Mouse (Mus musculus) stomach, embryonic 15.5 days (tissue): Measurements from ENCODE around the gene Gpr108. TPM values are rescaled to one million over a fixed set of nuclear protein-coding genes. Genes with fewer than 3 reads are reported as not detected.
"Not testable (repeated sequence)": the region's sequence is repeated elsewhere in the genome, so short reads cannot be mapped to it uniquely, and the experiment has no call there.

ENCODE experiments used
- ATAC-seq: fragments of 200-750 bp; cut with Nextera tagmentation; 2 replicates; pipeline ENCODE4 v1.8.0; 2017; ENCODE audit warnings: low read depth, moderate number of reproducible peaks, moderate TSS enrichment; ENCODE audit not compliant: insufficient read depth, low FRiP score
- H3K27ac ChIP-seq: fragments of 300-500 bp; sonication (generic); 2 replicates; pipeline ENCODE4 v1.5.1; 2015; ENCODE audit warnings: mild to moderate bottlenecking, inconsistent platforms
- H3K27me3 ChIP-seq: fragments of 300-500 bp; sonication (generic); replicated peaks from 2 replicates; pipeline ENCODE4 v1.6.1; 2015; ENCODE audit warnings: inconsistent platforms
- H3K36me3 ChIP-seq: fragments of 300-500 bp; sonication (generic); 2 replicates; pipeline ENCODE4 v1.6.1; 2015; ENCODE audit warnings: inconsistent platforms
- H3K4me1 ChIP-seq: fragments of 300-500 bp; sonication (generic); 2 replicates; pipeline ENCODE4 v1.6.1; 2015; ENCODE audit warnings: inconsistent platforms
- H3K4me2 ChIP-seq: fragments of 300-500 bp; sonication (generic); 2 replicates; pipeline ENCODE4 v1.6.1; 2015; ENCODE audit warnings: mild to moderate bottlenecking, inconsistent platforms
- H3K4me3 ChIP-seq: fragments of 300-500 bp; sonication (generic); replicated peaks from 2 replicates; pipeline ENCODE4 v1.5.1; 2015; ENCODE audit warnings: inconsistent platforms
- H3K9ac ChIP-seq: fragments of 300-500 bp; sonication (generic); 2 replicates; pipeline ENCODE4 v1.6.1; 2015; ENCODE audit warnings: inconsistent platforms
- H3K9me3 ChIP-seq: fragments of 300-500 bp; sonication (generic); 2 replicates; pipeline ENCODE4 v1.6.1; 2016; ENCODE audit warnings: inconsistent platforms
- WGBS: fragments of 180-500 bp; shearing (Covaris S2); methylation state at CpG from one replicate; pipeline ENCODE4 v1.1.7; 2015; 5-methylcytosine and 5-hydroxymethylcytosine counted together
- polyA plus RNA-seq: library from polyadenylated mRNA; unstranded; fragments of >200 nt; fragmentation: Nextera tagmentation; extraction: Ambion mirVana; gene quantifications from 2 replicates; pipeline ENCODE4 v1.2.1, GENCODE M21; 2015

The Gpr108 gene
- polyA plus RNA-seq, 1 experiment from 2014 or later: 41.4 TPM

DNA sequence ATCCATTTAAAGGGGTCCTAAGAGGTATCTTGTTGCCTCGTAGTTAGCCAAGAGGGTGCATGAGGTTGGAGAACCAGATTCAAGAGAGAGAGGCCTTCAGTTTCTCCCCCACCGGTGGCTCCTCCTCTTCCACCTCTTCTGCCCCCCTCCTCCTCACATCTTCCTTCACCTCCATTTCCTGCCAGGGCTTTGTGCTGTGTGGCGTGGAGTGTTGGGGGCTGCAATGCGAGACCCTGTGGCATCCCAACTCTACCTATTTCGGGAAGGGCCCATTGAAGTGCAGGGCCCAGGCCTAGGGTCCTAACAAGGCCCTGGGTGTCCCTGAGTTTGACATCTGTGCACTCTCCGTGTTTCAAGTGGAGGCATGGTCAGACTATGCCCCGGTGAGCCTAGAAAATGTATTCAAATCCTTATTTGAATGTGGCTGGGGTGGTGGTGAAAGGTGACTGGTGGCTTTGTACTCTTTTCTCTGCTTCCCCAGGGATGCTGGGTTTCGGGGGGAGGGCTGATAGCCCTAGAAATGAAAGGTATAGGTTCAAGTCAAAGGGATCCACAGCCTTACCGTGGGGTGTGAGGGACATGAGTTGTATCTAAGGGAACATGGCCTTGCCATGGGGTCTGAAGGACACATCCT lies 31.5 kb upstream of the Gpr108 start:
- Histone ChIP-seq H3K27me3 (no peaks in the 10 kb centered on the region), H3K9me3 (no peaks in the 10 kb centered on the region), H3K4me3 (peak overlapping the region; percentile 2; the same call in 1 of the 2 replicates), H3K4me2 (no peak overlapping the region), H3K36me3 (no peaks in the 10 kb centered on the region), H3K27ac (no peak overlapping the region), H3K4me1 (peaks cover 5% of the 10 kb centered on the region), H3K9ac (no peak overlapping the region)
- 48% methylated on average over 9 of the region's 9 CpGs for WGBS
- ATAC-seq: no peak

DNA sequence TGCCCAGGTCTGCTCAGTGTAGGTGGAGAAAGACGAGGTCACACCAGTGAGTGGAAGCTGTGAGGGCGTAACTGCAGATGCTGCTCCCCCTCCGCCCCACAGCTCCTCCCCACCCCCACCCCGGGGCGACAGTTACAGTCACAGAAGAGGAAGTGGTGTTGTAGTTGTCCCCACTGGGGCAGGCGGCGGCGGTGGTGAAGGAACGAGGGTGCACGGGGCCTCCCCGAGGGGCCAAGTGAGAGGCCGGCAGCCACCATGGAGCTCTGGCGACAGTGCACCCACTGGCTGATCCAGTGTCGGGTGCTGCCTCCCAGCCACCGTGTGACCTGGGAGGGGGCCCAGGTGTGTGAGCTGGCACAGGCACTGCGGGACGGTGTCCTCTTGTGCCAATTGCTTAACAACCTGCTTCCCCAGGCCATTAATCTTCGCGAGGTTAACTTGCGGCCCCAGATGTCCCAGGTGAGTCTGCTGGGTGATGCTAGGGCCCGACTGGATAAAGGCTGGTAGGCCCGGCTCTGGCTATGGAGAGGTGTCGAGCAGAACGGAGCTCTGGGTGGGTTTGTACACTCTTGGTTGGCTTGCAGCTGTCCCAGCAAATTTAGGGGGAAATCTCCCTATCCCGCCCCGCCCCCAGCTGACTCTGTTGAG lies 30.8 kb upstream of the Gpr108 start, which contains the start of gene Vav1:
Gene Vav1 (plus strand): TSS at position 158 of the 648 bp plus-strand sequence.
- 46% methylated on average over 26 of the region's 26 CpGs for WGBS
- peak within 1 kb of the TSS; percentile 10; the same call in 1 of the 2 replicates for H3K4me2 ChIP-seq
- H3K4me3 ChIP-seq: peak within 1 kb of the TSS; percentile 2; the same call in 1 of the 2 replicates
- H3K4me1 ChIP-seq: peaks cover 8% of the 10 kb centered on the region
- H3K27me3 ChIP-seq: no peaks in the 10 kb centered on the region
- H3K27ac ChIP-seq: no peak within 1 kb of the TSS
- no peak within 1 kb of the TSS for H3K9ac ChIP-seq
- no peaks in the 10 kb centered on the region for H3K9me3 ChIP-seq
- H3K36me3 ChIP-seq: no peaks in the 10 kb centered on the region
- ATAC-seq: no peak

DNA sequence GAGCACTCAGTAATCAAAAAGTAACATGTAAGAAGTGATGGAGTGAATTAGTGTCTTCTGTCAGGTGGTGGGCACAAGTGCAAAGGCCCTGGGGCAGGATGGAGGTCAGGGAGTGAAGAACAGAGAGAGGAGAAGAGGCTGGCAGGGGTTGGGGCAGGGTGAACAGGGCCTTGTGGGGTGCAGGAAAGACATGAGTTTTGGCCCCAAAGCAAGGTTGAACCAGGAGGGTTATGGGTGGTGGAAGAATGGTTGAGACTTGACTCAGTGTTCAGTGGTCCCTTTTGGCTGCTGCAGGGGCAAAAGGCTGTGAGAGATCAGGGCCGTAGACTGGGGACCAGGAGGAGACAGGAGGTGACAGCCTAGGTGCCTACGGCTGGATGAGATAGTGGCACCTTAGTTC lies 30.3 kb upstream of the Gpr108 start:
- peak overlapping the region; percentile 10; the same call in 1 of the 2 replicates for H3K4me2 ChIP-seq
- peaks cover 8% of the 10 kb centered on the region for H3K4me1 ChIP-seq
- H3K9me3 ChIP-seq: no peaks in the 10 kb centered on the region

DNA sequence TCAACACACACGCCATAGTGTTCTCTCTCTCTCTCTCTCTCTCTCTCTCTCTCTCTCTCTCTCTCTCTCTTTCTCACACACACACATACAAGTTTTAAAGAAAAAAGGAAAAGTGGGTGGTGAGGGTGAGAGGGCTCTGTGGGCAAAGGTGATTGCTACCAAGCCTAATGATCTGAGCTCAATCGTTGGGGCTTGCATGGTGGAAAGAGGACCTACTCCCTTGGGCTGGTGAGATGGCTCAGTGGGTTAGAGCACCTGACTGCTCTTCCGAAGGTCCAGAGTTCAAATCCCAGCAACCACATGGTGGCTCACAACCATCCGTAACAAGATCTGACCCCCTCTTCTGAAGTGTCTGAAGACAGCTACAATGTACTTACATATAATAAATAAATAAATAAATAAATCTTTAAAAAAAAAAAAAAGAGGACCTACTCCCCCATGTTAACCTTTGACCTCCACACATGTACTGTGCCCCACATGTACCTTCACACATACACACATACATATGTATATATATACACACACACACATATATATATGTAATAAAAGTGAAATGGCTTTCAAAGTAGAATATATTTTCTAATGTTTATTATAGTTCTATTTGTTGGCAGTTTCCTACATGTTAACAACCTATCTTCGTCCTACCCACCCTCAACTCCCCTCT lies 29.5 kb upstream of the Gpr108 start:
- not testable (repeated sequence) for H3K4me1 ChIP-seq, H3K4me3 ChIP-seq, H3K4me2 ChIP-seq, H3K9ac ChIP-seq, H3K36me3 ChIP-seq, H3K27ac ChIP-seq, H3K9me3 ChIP-seq, H3K27me3 ChIP-seq, ATAC-seq
- WGBS: 80% methylated on average over 5 of the region's 5 CpGs

More for the DNA sequence above, 30.3 kb upstream of the Gpr108 start:
- ATAC-seq: no peak
- H3K36me3 ChIP-seq: no peaks in the 10 kb centered on the region
- H3K9ac ChIP-seq: no peak overlapping the region
- no peak overlapping the region for H3K27ac ChIP-seq
- 58% methylated on average over 2 of the region's 2 CpGs for WGBS
- H3K27me3 ChIP-seq: no peaks in the 10 kb centered on the region
- H3K4me3 ChIP-seq: no peak overlapping the region

DNA sequence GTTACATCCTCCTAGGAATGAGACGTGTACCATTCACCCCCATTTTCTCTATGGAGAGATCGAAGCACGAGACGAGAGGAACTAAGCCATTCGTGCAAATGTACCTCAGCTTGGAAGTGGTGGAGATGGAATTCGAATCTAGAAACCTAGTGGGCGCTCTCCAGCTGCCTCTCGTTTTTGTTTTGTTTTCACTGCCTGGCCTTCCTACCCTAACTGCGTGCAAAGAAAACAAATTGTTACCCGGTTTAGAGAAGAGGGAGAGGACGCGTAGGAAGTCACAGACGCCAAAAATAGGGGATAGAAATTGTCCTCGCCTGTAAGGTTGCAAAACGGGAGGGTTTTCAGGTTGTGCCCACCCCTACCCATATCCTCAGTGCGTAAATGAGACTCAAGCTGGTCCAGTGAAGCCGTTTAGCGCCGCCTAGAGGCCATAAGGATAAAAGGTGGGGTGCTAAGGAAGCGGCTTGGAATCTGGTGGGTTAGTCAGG lies 28.4 kb upstream of the Gpr108 start:
- H3K4me3 ChIP-seq: peak overlapping the region; percentile 56
- H3K4me1 ChIP-seq: peaks cover 8% of the 10 kb centered on the region
- no peaks in the 10 kb centered on the region for H3K27me3 ChIP-seq
- H3K36me3 ChIP-seq: no peaks in the 10 kb centered on the region
- peak overlapping the region; percentile 86 for H3K4me2 ChIP-seq
- under 1% methylated on average over 20 of the region's 20 CpGs for WGBS
- H3K9ac ChIP-seq: no peak overlapping the region
- 0 out of 2 replicates have a peak overlapping the region, but pooled peaks have one; percentile 33 for H3K27ac ChIP-seq
- ATAC-seq: 0 out of 2 replicates have a peak, but pooled peaks have one; percentile 50
- no peaks in the 10 kb centered on the region for H3K9me3 ChIP-seq

DNA sequence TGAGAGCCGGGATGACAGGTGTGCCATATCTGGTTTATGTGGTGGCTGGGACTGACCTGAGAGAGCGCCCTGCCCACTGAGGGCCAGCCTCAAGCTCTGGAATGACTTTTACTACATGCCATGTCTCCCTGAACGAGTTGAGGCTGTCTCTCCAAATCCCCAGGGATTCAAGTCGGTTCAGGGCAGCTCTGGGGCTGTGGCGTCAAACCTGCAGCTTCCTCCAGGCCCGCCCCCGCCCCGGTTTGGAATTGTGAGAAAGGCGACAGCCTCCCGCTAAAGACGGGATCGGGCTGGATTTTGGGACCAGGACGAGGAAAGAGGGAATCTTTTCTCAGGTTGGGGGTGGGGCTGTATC lies 27.7 kb upstream of the Gpr108 start:
- H3K9me3 ChIP-seq: no peaks in the 10 kb centered on the region
- under 1% methylated on average over 13 of the region's 13 CpGs for WGBS
- H3K27ac ChIP-seq: 0 out of 2 replicates have a peak overlapping the region, but pooled peaks have one; percentile 3
- no peak overlapping the region for H3K9ac ChIP-seq
- no peaks in the 10 kb centered on the region for H3K36me3 ChIP-seq
- ATAC-seq: 0 out of 2 replicates have a peak, but pooled peaks have one; percentile 3
- peak overlapping the region; percentile 56 for H3K4me3 ChIP-seq
- H3K4me1 ChIP-seq: peaks cover 8% of the 10 kb centered on the region
- no peaks in the 10 kb centered on the region for H3K27me3 ChIP-seq
- peak overlapping the region; percentile 86 for H3K4me2 ChIP-seq

DNA sequence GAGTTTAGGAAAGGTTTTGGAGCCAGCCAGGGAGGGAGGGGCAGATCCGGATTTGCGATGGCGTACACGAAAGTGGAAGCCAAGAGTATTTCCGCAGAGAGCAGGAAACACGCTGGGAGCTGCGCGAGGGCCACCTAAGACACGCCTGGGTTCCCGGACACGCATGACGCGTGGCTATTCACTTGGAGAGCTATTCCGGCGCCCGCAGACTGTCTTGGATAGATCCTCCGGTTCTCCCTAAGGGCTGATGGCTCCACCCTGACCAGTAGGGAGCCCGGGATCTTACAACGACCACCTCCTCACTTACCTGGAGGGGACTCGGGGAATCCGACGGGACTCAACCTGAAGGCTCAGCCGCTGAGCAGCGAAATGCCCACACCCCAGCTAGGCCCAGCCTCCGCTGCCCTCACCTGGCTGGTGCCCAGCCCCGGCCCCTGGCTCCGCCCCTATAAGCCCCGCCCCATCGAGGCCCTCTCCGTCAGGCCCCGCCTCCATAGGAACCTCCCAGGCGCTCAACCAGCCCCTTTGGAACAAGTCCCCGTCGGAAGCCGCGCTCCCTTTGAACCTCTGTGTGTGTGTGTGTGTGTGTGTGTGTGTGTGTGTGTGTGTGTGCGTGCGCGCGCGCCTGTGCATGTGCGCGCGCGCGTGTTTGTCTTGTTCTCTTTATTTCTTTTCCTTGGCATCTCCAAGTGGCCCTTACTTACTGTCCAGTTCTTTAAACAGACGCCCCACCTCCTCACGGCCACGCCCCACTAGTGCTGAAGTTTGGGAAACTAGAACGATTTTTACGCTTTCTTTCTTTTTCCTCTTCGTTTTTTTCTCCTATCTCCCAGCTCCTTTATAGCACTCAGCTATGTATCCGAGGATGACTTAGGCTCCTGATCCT lies 27.1 kb upstream of the Gpr108 start:
- Histone ChIP-seq H3K27ac (peak overlapping the region; percentile 63), H3K9me3 (no peaks in the 10 kb centered on the region), H3K4me3 (peak overlapping the region; percentile 56), H3K4me2 (peak overlapping the region; percentile 86), H3K9ac (peak overlapping the region; percentile 41), H3K36me3 (no peaks in the 10 kb centered on the region), H3K27me3 (no peaks in the 10 kb centered on the region), H3K4me1 (peaks cover 8% of the 10 kb centered on the region)
- under 1% methylated on average over 53 of the region's 53 CpGs for WGBS
- peak; percentile 82 for ATAC-seq

DNA sequence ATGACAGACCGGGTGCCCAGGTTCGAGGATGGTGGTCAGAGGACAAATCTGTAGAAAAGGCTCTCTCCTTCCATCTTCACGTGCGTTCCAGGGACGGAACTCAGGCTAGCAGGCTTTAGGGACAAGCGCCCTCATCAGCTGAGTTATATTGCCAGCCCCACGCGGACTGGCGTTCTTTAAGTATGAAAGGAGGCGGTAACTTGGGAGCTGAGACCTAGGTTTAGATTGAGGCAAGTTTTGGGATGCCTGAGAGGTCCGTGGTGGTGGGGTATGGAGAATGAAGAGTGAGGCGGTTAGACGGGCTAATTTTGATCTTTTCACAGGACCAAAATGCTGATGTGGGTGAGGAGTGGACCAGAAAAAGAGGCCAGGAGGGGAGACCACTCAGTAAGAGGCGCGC lies 26.4 kb upstream of the Gpr108 start:
- Histone ChIP-seq H3K9me3 (no peaks in the 10 kb centered on the region), H3K27me3 (no peaks in the 10 kb centered on the region), H3K4me3 (peak overlapping the region; percentile 56), H3K36me3 (no peaks in the 10 kb centered on the region), H3K4me1 (peaks cover 8% of the 10 kb centered on the region), H3K9ac (peak overlapping the region; percentile 41), H3K27ac (peak overlapping the region; percentile 63), H3K4me2 (peak overlapping the region; percentile 86)
- no peak for ATAC-seq
- WGBS: 5% methylated on average over 15 of the region's 15 CpGs

DNA sequence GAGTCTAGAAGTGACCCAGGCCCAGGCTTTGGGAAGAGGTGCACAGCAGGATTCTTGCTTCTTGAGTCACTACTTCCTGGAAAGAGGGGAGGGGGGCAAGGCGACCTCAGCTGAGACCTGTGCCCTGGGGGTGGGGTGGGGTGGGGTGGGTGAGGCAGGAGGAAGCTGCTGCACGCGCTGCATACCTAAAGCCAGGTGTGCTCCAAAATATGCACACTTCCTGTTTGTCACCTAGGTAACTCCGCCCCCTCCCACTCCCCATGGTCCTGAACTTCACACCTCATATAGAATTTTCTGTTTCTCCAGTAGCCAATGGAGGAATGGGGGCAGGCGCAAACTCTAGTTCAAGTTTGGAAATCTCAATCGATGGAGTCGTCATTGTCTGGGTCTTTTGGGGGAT lies 25.6 kb upstream of the Gpr108 start:
- Histone ChIP-seq H3K27me3 (no peaks in the 10 kb centered on the region), H3K4me3 (no peak overlapping the region), H3K27ac (no peak overlapping the region), H3K9ac (no peak overlapping the region), H3K4me2 (no peak overlapping the region), H3K9me3 (no peaks in the 10 kb centered on the region), H3K36me3 (no peaks in the 10 kb centered on the region), H3K4me1 (peaks cover 8% of the 10 kb centered on the region)
- ATAC-seq: no peak
- WGBS: 28% methylated on average over 7 of the region's 7 CpGs

DNA sequence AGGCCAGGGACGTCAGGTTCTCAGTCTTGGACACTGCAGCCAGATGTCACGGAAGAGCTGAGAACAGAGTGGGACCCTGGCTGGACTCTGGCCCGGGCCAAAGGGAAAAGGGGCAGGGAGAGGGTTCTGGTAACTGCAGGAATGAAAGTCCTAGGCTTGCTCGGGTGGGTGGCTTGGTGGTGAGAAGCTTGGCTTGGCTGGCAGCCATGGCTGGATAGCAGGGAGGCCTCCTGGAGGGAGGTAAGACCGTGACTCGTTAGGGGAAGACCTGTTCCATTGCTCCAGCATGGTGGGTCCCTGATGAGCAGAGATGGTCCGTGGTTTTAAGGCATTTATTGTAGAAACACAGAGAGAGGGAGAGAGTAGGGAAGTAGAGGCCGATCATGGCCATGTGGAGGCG lies 23.1 kb upstream of the Gpr108 start:
- Histone ChIP-seq H3K27me3 (no peaks in the 10 kb centered on the region), H3K4me2 (no peak overlapping the region), H3K27ac (no peak overlapping the region), H3K4me1 (peaks cover 8% of the 10 kb centered on the region), H3K36me3 (no peaks in the 10 kb centered on the region), H3K9ac (no peak overlapping the region), H3K4me3 (no peak overlapping the region), H3K9me3 (no peaks in the 10 kb centered on the region)
- ATAC-seq: no peak
- WGBS: 60% methylated on average over 7 of the region's 9 CpGs

DNA sequence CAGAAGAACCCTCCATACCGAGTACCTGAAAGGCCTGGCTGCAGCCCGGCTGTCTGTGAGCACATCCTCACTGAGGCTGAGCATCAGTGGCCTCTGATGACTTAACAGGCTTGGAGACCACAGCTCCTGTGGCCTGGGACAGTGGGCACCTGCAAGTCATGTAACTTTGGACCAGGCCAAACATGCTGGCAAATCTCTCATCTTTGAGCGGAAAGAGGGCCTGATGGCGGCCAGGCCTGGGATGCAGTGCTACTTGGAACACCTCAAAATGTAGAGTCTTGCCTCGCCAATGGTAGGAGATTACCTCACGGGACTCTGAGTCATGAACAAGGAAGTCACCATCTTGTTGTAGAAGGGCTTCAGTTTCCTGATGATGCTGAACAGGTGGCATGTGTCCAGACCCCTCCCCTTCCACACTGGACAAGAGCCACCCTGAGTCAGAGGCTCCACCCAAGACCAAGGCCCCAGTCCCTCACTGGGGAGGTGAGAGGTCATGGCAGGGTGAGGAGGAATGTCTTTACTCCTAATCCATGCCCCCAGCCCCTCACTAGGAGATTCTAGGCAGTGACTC lies 19.4 kb upstream of the Gpr108 start:
- no peak overlapping the region for H3K4me3 ChIP-seq
- WGBS: 81% methylated on average over 6 of the region's 6 CpGs
- no peak overlapping the region for H3K9ac ChIP-seq
- H3K36me3 ChIP-seq: no peaks in the 10 kb centered on the region
- H3K4me2 ChIP-seq: no peak overlapping the region
- no peaks in the 10 kb centered on the region for H3K27me3 ChIP-seq
- no peak for ATAC-seq
- no peaks in the 10 kb centered on the region for H3K9me3 ChIP-seq
- peaks cover 12% of the 10 kb centered on the region for H3K4me1 ChIP-seq
- no peak overlapping the region for H3K27ac ChIP-seq
